Mouse (Mus musculus) erythroblast, embryonic 14.5 days (primary cell): ENCODE results near the gene Paqr9.

ENCODE experiments used
- GATA1 ChIP-seq: IDR thresholded peaks from 2 replicates; pipeline ENCODE4 v1.6.1; 2012; ENCODE audit warnings: low read length, inconsistent platforms, mixed read lengths
- TAL1 ChIP-seq: IDR thresholded peaks from 3 replicates; pipeline ENCODE4 v1.6.1; 2012; ENCODE audit warnings: low read length, inconsistent platforms, mixed read lengths

GRCm38 (mm10) chr9:95582555-95582954, 23.1 kb downstream of the Paqr9 start:
- TF ChIP-seq TAL1 (no peak), GATA1 (no peak)
